Mouse (Mus musculus) kidney, postnatal 0 days (tissue): ENCODE data around the gene Ctnnd2. TPM values are rescaled to one million over a fixed set of nuclear protein-coding genes. Genes with fewer than 3 reads are reported as not detected.

ENCODE experiments used
- ATAC-seq: fragments of 200-750 bp; cut with Nextera tagmentation; replicated peaks from 2 replicates; pipeline ENCODE4 v1.8.0; 2017; ENCODE audit warnings: low read depth, moderate number of reproducible peaks, moderate TSS enrichment, moderate library complexity; ENCODE audit not compliant: low FRiP score
- DNase-seq: peaks from one replicate; pipeline ENCODE4 v3.0.0-alpha.2; 2016; ENCODE audit warnings: low spot score
- H3K27ac ChIP-seq: fragments of 300-500 bp; sonication (generic); 2 replicates; pipeline ENCODE4 v1.5.1; 2014; ENCODE audit warnings: mild to moderate bottlenecking
- H3K27me3 ChIP-seq: fragments of 300-500 bp; sonication (generic); 2 replicates; pipeline ENCODE4 v1.6.1; 2014; ENCODE audit warnings: low read length, mixed read lengths; ENCODE audit not compliant: insufficient read depth
- H3K36me3 ChIP-seq: fragments of 300-500 bp; sonication (generic); 2 replicates; pipeline ENCODE4 v1.6.1; 2014; ENCODE audit warnings: low read length, mixed read lengths; ENCODE audit not compliant: insufficient read depth
- H3K4me1 ChIP-seq: fragments of 300-500 bp; sonication (generic); replicated peaks from 2 replicates; pipeline ENCODE4 v1.6.1; 2014; ENCODE audit warnings: antibody characterized with exemption, low read length, mixed read lengths; ENCODE audit not compliant: insufficient read depth
- H3K4me2 ChIP-seq: fragments of 300-500 bp; sonication (generic); 2 replicates; pipeline ENCODE4 v1.6.1; 2014; ENCODE audit warnings: mild to moderate bottlenecking, low read length, moderate library complexity, mixed read lengths
- H3K4me3 ChIP-seq: fragments of 300-500 bp; sonication (generic); replicated peaks from 2 replicates; pipeline ENCODE4 v1.5.1; 2014; ENCODE audit warnings: low read depth, low read length
- H3K9ac ChIP-seq: fragments of 300-500 bp; sonication (generic); 2 replicates; pipeline ENCODE4 v1.6.1; 2014; ENCODE audit warnings: low read depth, low read length
- H3K9me3 ChIP-seq: fragments of 300-500 bp; sonication (generic); replicated peaks from 2 replicates; pipeline ENCODE4 v1.6.1; 2016; ENCODE audit warnings: low read length, inconsistent platforms, mixed read lengths
- CTCF ChIP-seq: IDR thresholded peaks from 2 replicates; pipeline ENCODE4 v1.5.1; 2016; ENCODE audit warnings: antibody characterized with exemption, low read depth, mild to moderate bottlenecking, moderate library complexity
- WGBS: fragments of 180-500 bp; shearing (Covaris S2); extraction: QIAGEN DNeasy Blood & Tissue Kit; methylation state at CpG from one replicate; pipeline ENCODE4 v1.1.7; 2014; 5-methylcytosine and 5-hydroxymethylcytosine counted together
- polyA plus RNA-seq: library from polyadenylated mRNA; unstranded; fragments of >200 nt; fragmentation: Nextera tagmentation; extraction: Ambion mirVana; gene quantifications from 2 replicates; pipeline ENCODE4 v1.2.1, GENCODE M21; 2015

Ctnnd2 gene
- polyA plus RNA-seq, 1 experiment from 2014 or later: 2.8 TPM

- no peak overlapping the region for H3K9ac ChIP-seq
- no peaks in the 10 kb centered on the region for H3K4me1 ChIP-seq
- DNase-seq (no peak), ATAC-seq (no peak)
- no peak overlapping the region for H3K27ac ChIP-seq
- H3K36me3 ChIP-seq: no peaks in the 10 kb centered on the region
- no peak for TF ChIP-seq CTCF
- no peaks in the 10 kb centered on the region for H3K9me3 ChIP-seq
- 53% methylated on average over 6 of the region's 6 CpGs for WGBS
- no peaks in the 10 kb centered on the region for H3K27me3 ChIP-seq
- H3K4me2 ChIP-seq: no peak overlapping the region
- no peak overlapping the region for H3K4me3 ChIP-seq
Measured at GRCm38 (mm10) chr15:30387244-30387643, 214.9 kb downstream of the Ctnnd2 start.

- no peaks in the 10 kb centered on the region for H3K4me1 ChIP-seq
- no peak overlapping the region for H3K4me2 ChIP-seq
- TF ChIP-seq CTCF: no peak
- H3K36me3 ChIP-seq: no peaks in the 10 kb centered on the region
- H3K9me3 ChIP-seq: no peaks in the 10 kb centered on the region
- no peak overlapping the region for H3K4me3 ChIP-seq
- DNase-seq (no peak), ATAC-seq (no peak)
- no peak overlapping the region for H3K27ac ChIP-seq
- WGBS: 73% methylated on average over 4 of the region's 4 CpGs
- no peak overlapping the region for H3K9ac ChIP-seq
- H3K27me3 ChIP-seq: no peaks in the 10 kb centered on the region
Measured at GRCm38 (mm10) chr15:30401111-30401510, 228.7 kb downstream of the Ctnnd2 start.

- Histone ChIP-seq H3K4me3 (no peak overlapping the region), H3K4me1 (no peaks in the 10 kb centered on the region), H3K27ac (no peak overlapping the region), H3K27me3 (no peaks in the 10 kb centered on the region), H3K9me3 (no peaks in the 10 kb centered on the region), H3K4me2 (no peak overlapping the region), H3K36me3 (no peaks in the 10 kb centered on the region), H3K9ac (no peak overlapping the region)
- WGBS: 0% methylated on average over 1 of the region's 1 CpGs
- ATAC-seq (no peak), DNase-seq (peak; percentile 60)
- no peak for TF ChIP-seq CTCF
Measured at GRCm38 (mm10) chr15:30406254-30406653, 233.9 kb downstream of the Ctnnd2 start.

GRCm38 (mm10) chr15:30423146-30423545, 250.8 kb downstream of the Ctnnd2 start:
- Histone ChIP-seq H3K4me2 (no peak overlapping the region), H3K4me1 (no peaks in the 10 kb centered on the region), H3K4me3 (no peak overlapping the region), H3K9me3 (no peaks in the 10 kb centered on the region), H3K27ac (no peak overlapping the region), H3K9ac (no peak overlapping the region), H3K36me3 (no peaks in the 10 kb centered on the region), H3K27me3 (no peaks in the 10 kb centered on the region)
- TF ChIP-seq CTCF: no peak
- WGBS: 91% methylated on average over 5 of the region's 5 CpGs
- no peak for ATAC-seq
- no peak for DNase-seq

GRCm38 (mm10) chr15:30424290-30424689, 251.9 kb downstream of the Ctnnd2 start:
- H3K4me1 ChIP-seq: no peaks in the 10 kb centered on the region
- WGBS: 61% methylated on average over 9 of the region's 9 CpGs
- peak; percentile 47; the same call in 1 of the 2 replicates for TF ChIP-seq CTCF
- no peak overlapping the region for H3K9ac ChIP-seq
- H3K9me3 ChIP-seq: no peaks in the 10 kb centered on the region
- ATAC-seq (no peak), DNase-seq (peak; percentile 7)
- H3K4me3 ChIP-seq: no peak overlapping the region
- H3K27ac ChIP-seq: no peak overlapping the region
- H3K27me3 ChIP-seq: no peaks in the 10 kb centered on the region
- H3K4me2 ChIP-seq: no peak overlapping the region
- H3K36me3 ChIP-seq: no peaks in the 10 kb centered on the region

- Histone ChIP-seq H3K9ac (no peak overlapping the region), H3K27ac (no peak overlapping the region), H3K27me3 (no peaks in the 10 kb centered on the region), H3K4me1 (no peaks in the 10 kb centered on the region), H3K36me3 (no peaks in the 10 kb centered on the region), H3K9me3 (no peaks in the 10 kb centered on the region), H3K4me2 (no peak overlapping the region), H3K4me3 (no peak overlapping the region)
- DNase-seq (peak; percentile 3), ATAC-seq (no peak)
- peak; percentile 61 for TF ChIP-seq CTCF
- WGBS: 23% methylated on average over 2 of the region's 2 CpGs
Measured at GRCm38 (mm10) chr15:30427342-30427741, 254.9 kb downstream of the Ctnnd2 start.

- Histone ChIP-seq H3K4me1 (no peaks in the 10 kb centered on the region), H3K9ac (no peak overlapping the region), H3K27me3 (no peaks in the 10 kb centered on the region), H3K27ac (no peak overlapping the region), H3K9me3 (no peaks in the 10 kb centered on the region), H3K4me3 (no peak overlapping the region), H3K4me2 (no peak overlapping the region), H3K36me3 (no peaks in the 10 kb centered on the region)
- ATAC-seq (no peak), DNase-seq (no peak)
- no peak for TF ChIP-seq CTCF
- WGBS: 73% methylated on average over 5 of the region's 5 CpGs
Measured at GRCm38 (mm10) chr15:30439045-30439444, 266.7 kb downstream of the Ctnnd2 start.
